Mouse (Mus musculus) CH12.LX (cell line): ENCODE data around the gene Ctla4. TPM values are rescaled to one million over a fixed set of nuclear protein-coding genes. Genes with fewer than 3 reads are reported as not detected.

ENCODE experiments used
- DNase-seq: peaks from one replicate; pipeline ENCODE4 v3.0.0-alpha.2; 2013; ENCODE audit errors: extremely low read depth
- H3K27ac ChIP-seq: 2 replicates; pipeline ENCODE4 v1.5.1; 2012; ENCODE audit warnings: low read depth, mild to moderate bottlenecking, control low read depth, moderate library complexity; ENCODE audit not compliant: insufficient read depth
- H3K27me3 ChIP-seq: replicated peaks from 2 replicates; pipeline ENCODE3; 2012; ENCODE audit warnings: inconsistent platforms
- H3K36me3 ChIP-seq, 2 experiments: replicated peaks in 1 of 2; 2 replicates each; pipeline versions ENCODE3 to v1.6.1; 2012; ENCODE audit warnings: inconsistent platforms in 1 of 2, low read length in 1 of 2, mild to moderate bottlenecking in 1 of 2, mixed read lengths in 1 of 2, moderate library complexity in 1 of 2; ENCODE audit not compliant: control insufficient read depth in 1 of 2, insufficient read depth in 1 of 2
- H3K4me1 ChIP-seq, 2 experiments: 2 replicates each; pipeline ENCODE4 v1.6.1; 2012; ENCODE audit warnings: inconsistent platforms in 1 of 2, moderate library complexity in 1 of 2; ENCODE audit not compliant: insufficient read depth in 2 of 2, control insufficient read depth in 1 of 2
- H3K4me2 ChIP-seq: 2 replicates; pipeline ENCODE4 v1.6.1; 2012; ENCODE audit warnings: low read depth, mild to moderate bottlenecking, control low read depth; ENCODE audit not compliant: poor library complexity, insufficient read depth, severe bottlenecking
- H3K4me3 ChIP-seq, 3 experiments: fragments of 150-350 bp in 1 of 3; sonication (generic) in 1 of 3; replicated peaks in 1 of 3; 2 replicates each; pipeline versions ENCODE3 to v1.5.1; 2011 to 2012; ENCODE audit warnings: low read depth in 2 of 3, low read length in 2 of 3, mild to moderate bottlenecking in 2 of 3, moderate library complexity in 2 of 3, control low read depth in 1 of 3, improper control_type of control experiment in 1 of 3, inconsistent platforms in 1 of 3, mixed read lengths in 1 of 3; ENCODE audit not compliant: poor library complexity in 1 of 3
- H3K79me2 ChIP-seq: replicated peaks from 2 replicates; pipeline ENCODE4 v1.6.1; 2012; ENCODE audit warnings: mild to moderate bottlenecking, moderate library complexity; ENCODE audit not compliant: control insufficient read depth, poor library complexity, insufficient read depth, severe bottlenecking; ENCODE audit errors: extremely low read depth
- H3K9ac ChIP-seq: 2 replicates; pipeline ENCODE4 v1.6.1; 2012; ENCODE audit warnings: low read depth, mild to moderate bottlenecking, control low read depth, moderate library complexity; ENCODE audit not compliant: insufficient read depth
- H3K9me3 ChIP-seq: replicated peaks from 2 replicates; pipeline ENCODE3; 2012; ENCODE audit warnings: low read length, inconsistent platforms, mixed read lengths
- CTCF ChIP-seq, 2 experiments: IDR thresholded peaks in 1 of 2; conservative IDR thresholded peaks in 1 of 2; 2 replicates each; pipeline ENCODE4 v1.5.1; 2011 to 2012; ENCODE audit warnings: low read depth in 2 of 2, low read length in 2 of 2, improper control_type of control experiment in 1 of 2, inconsistent platforms in 1 of 2, mild to moderate bottlenecking in 1 of 2, moderate library complexity in 1 of 2
- NRF1 ChIP-seq: IDR thresholded peaks from 2 replicates; pipeline ENCODE4 v1.6.1; 2014; ENCODE audit warnings: low read depth, mild to moderate bottlenecking, inconsistent platforms, low read length, improper control_type of control experiment, moderate library complexity
- dilution Hi-C: fragments of 300-500 bp; cut with MboI; formaldehyde crosslinking; loops from 2 replicates; pipeline ENCODE4 v1.14.3; 2020; ENCODE audit warnings: low sequenced_read_pairs; ENCODE audit not compliant: extremely low pct_unique_long_range_greater_than_20kb, extremely low pct_ligation_motif_present
- in situ Hi-C: fragments of 300-500 bp; cut with MboI; formaldehyde crosslinking; loops from 3 replicates; pipeline ENCODE4 v1.14.3; 2019; ENCODE audit warnings: low sequenced_read_pairs, low pct_ligation_motif_present, low pct_unique_long_range_greater_than_20kb, mixed read lengths
- polyA plus RNA-seq: library from polyadenylated mRNA; unstranded; fragments of >175 nt; gene quantifications from 2 replicates; pipeline ENCODE4 v1.2.1, GENCODE M21; 2012; ENCODE audit warnings: low read depth; ENCODE audit not compliant: insufficient read length
- total RNA-seq, 2 experiments: library from RNA; depleted of rRNA; stranded (reverse); fragments of 300-350 nt in 1 of 2; fragments of >200 nt in 1 of 2; gene quantifications; 2 replicates each; pipeline ENCODE4 v1.2.3; 2012 to 2014

Ctla4 gene
- total and polyA plus RNA-seq, 3 experiments, result 11.6 to 54.7 (median 53.7) TPM

- Histone ChIP-seq H3K4me2 (no peak overlapping the region), H3K9ac (no peak overlapping the region), H3K27me3 (no peaks in the 10 kb centered on the region), H3K9me3 (no peaks in the 10 kb centered on the region), H3K4me1 (peaks cover 0 to 3% of the 10 kb centered on the region in 2 experiments; a peak in 1 of 4 replicates), H3K36me3 (no peaks in the 10 kb centered on the region), H3K27ac (no peak overlapping the region), H3K79me2 (no peaks in the 10 kb centered on the region), H3K4me3 (no peak overlapping the region)
- no peak for DNase-seq
- in situ Hi-C loops (loop anchor here (25.0 kb wide), 1 partner anchor 1075 kb away; no protein-coding TSS in a partner anchor), dilution Hi-C loops (no loop called here)
- TF ChIP-seq NRF1 (no peak), CTCF (conservative IDR thresholded peaks at IDR 0.05 in 1 of 2, IDR thresholded peaks at IDR 0.05 in 1 of 2; ENCODE audit: low read depth in 2 of 2, low read length in 2 of 2) (peak in 1 of 2 experiments; percentile 37; a peak in 2 of 4 replicates)
Observed at GRCm38 (mm10) chr1:60962095-60962494, 75.3 kb downstream of the Ctla4 start.

Other genes with a start within 250 kb of the Ctla4 start
- 4.4 and 5.2 TPM in 2 replicates for gene Cd28, start 170.2 kb upstream of the Ctla4 start, total RNA-seq (2012; rRNA removed)
- 0.82 and 1.0 TPM in 2 replicates for gene Cd28, start 170.2 kb upstream of the Ctla4 start, total RNA-seq (2014; rRNA removed)
- 1.8 and 2.2 TPM in 2 replicates for gene Cd28, start 170.2 kb upstream of the Ctla4 start, polyA plus RNA-seq
- gene Icos, start 90.9 kb downstream of the Ctla4 start, total RNA-seq (2012; rRNA removed), result 0.08 and 0.13 TPM in 2 replicates
- gene Icos, start 90.9 kb downstream of the Ctla4 start, total RNA-seq (2014; rRNA removed), result not detected in 2 replicates
- 0.11 TPM in 1 of 2 replicates, not detected in the other for gene Icos, start 90.9 kb downstream of the Ctla4 start, polyA plus RNA-seq